Mouse (Mus musculus) kidney, embryonic 14.5 days (tissue): ENCODE measurements around the gene Nat9. TPM values are rescaled to one million over a fixed set of nuclear protein-coding genes. Genes with fewer than 3 reads are reported as not detected.

Experiments used
- ATAC-seq: fragments of 200-750 bp; cut with Nextera tagmentation; 2 replicates; pipeline ENCODE4 v1.8.0; 2017; ENCODE audit warnings: moderate number of reproducible peaks, mild to moderate bottlenecking, moderate TSS enrichment, moderate library complexity; ENCODE audit not compliant: low FRiP score, low TSS enrichment
- H3K27ac ChIP-seq: fragments of 300-500 bp; sonication (generic); 2 replicates; pipeline ENCODE4 v1.5.1; 2014; ENCODE audit warnings: low read depth, mild to moderate bottlenecking, low read length, moderate library complexity, mixed read lengths
- H3K27me3 ChIP-seq: fragments of 300-500 bp; sonication (generic); 2 replicates; pipeline ENCODE4 v1.6.1; 2014; ENCODE audit warnings: mild to moderate bottlenecking, low read length; ENCODE audit not compliant: control insufficient read depth, insufficient read depth
- H3K36me3 ChIP-seq: fragments of 300-500 bp; sonication (generic); 2 replicates; pipeline ENCODE4 v1.6.1; 2014; ENCODE audit warnings: low read length, mixed read lengths; ENCODE audit not compliant: control insufficient read depth, insufficient read depth
- H3K4me1 ChIP-seq: fragments of 300-500 bp; sonication (generic); 2 replicates; pipeline ENCODE4 v1.6.1; 2014; ENCODE audit warnings: low read length, mixed read lengths; ENCODE audit not compliant: control insufficient read depth, insufficient read depth
- H3K4me2 ChIP-seq: fragments of 300-500 bp; sonication (generic); replicated peaks from 2 replicates; pipeline ENCODE4 v1.6.1; 2014; ENCODE audit warnings: low read depth, mild to moderate bottlenecking, low read length
- H3K4me3 ChIP-seq: fragments of 300-500 bp; sonication (generic); 2 replicates; pipeline ENCODE4 v1.5.1; 2014; ENCODE audit warnings: mild to moderate bottlenecking, low read length
- H3K9ac ChIP-seq: fragments of 300-500 bp; sonication (generic); 2 replicates; pipeline ENCODE4 v1.6.1; 2014; ENCODE audit warnings: low read depth, mild to moderate bottlenecking, low read length, moderate library complexity
- H3K9me3 ChIP-seq: fragments of 300-500 bp; sonication (generic); 2 replicates; pipeline ENCODE4 v1.6.1; 2016; ENCODE audit warnings: low read length; ENCODE audit not compliant: control insufficient read depth
- whole genome bisulfite sequencing: fragments of 180-500 bp; shearing (Covaris S2); extraction: QIAGEN DNeasy Blood & Tissue Kit; methylation state at CpG from one replicate; pipeline ENCODE4 v1.1.7; 2014; 5-methylcytosine and 5-hydroxymethylcytosine counted together
- polyA plus RNA-seq: library from polyadenylated mRNA; unstranded; fragments of >200 nt; fragmentation: Nextera tagmentation; extraction: Ambion mirVana; gene quantifications from 2 replicates; pipeline ENCODE4 v1.2.1, GENCODE M21; 2014

Nat9 gene
- polyA plus RNA-seq, 1 experiment from 2014 or later, result 18.2 TPM

GRCm38 (mm10) chr11:115229021-115229930, 41.6 kb upstream of the Nat9 start:
- H3K9ac ChIP-seq, result no peak overlapping the region
- no peak overlapping the region for H3K27ac ChIP-seq
- peaks cover 13% of the 10 kb centered on the region for H3K4me1 ChIP-seq
- H3K36me3 ChIP-seq, result no peaks in the 10 kb centered on the region; the same call in 1 of the 2 replicates
- H3K4me2 ChIP-seq, result no peak overlapping the region
- H3K4me3 ChIP-seq, result no peak overlapping the region
- H3K27me3 ChIP-seq, result peaks cover 15% of the 10 kb centered on the region; the same call in 1 of the 2 replicates
- whole genome bisulfite sequencing, result 49% methylated on average over 15 of the region's 15 CpGs
- H3K9me3 ChIP-seq, result no peaks in the 10 kb centered on the region
- no peak for ATAC-seq

DNA sequence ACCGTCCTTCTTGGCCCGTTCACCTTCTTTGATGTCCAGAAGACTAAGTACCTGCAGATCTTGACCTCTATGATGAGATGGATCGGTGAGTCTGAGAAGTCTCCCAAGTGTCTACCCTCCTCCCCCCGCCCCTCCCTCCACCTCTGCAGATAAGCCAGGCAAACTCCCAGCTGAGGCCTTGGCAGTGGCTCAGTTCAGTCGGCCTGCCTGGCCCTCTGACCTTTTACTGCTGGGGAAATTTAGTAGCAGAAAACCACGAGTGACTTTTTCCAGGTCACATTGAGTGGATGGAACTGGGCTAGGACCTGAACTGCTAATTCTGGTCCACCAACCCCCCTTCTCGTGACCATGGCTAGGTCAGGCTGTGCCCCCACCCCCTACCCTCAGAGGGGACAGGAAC, 40.8 kb upstream of the Nat9 start:
- no peak for ATAC-seq
- Histone ChIP-seq H3K4me1 (peaks cover 11% of the 10 kb centered on the region), H3K4me3 (no peak overlapping the region), H3K36me3 (no peaks in the 10 kb centered on the region; the same call in 1 of the 2 replicates), H3K27me3 (peaks cover 16% of the 10 kb centered on the region; the same call in 1 of the 2 replicates), H3K9me3 (no peaks in the 10 kb centered on the region), H3K27ac (no peak overlapping the region), H3K9ac (no peak overlapping the region), H3K4me2 (no peak overlapping the region)
- 45% methylated on average over 7 of the region's 7 CpGs for WGBS

- peaks cover 12% of the 10 kb centered on the region for H3K4me1 ChIP-seq
- WGBS, result 33% methylated on average over 12 of the region's 12 CpGs
Measured at GRCm38 (mm10) chr11:115227640-115228039, 40.0 kb upstream of the Nat9 start.

DNA sequence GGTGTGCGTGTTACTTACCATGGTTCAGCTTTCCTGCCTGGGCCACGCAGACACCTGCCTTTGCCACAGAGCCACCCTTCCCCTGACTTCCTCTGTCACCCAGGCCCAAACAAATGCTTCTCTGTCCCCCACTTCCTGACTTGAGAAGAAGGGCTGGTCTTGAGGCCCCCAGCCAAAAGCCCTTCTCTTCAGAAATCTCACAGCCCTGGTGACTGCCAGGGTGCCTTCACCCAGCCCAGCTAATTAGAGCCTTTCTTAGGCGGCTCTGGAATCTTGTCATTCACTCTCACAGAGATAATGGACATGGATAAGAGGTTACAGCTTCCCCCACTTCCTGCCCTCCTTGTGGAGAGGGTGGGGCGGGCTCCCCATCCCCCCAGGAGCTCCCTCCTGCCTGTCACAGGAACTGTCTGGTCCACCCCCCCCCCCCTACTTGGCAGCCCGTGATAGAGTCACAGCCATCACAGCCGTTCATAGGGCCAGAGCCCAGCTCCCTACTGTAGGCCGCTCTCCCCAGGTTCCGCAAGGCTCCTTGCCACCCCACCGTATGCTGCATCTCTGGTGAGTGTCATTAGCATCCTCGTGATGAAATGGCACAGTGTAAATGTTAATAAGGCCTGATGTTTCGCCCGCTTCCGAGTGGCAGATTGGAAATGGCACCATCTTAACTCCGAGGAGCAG, 39.3 kb upstream of the Nat9 start:
- Histone ChIP-seq H3K4me3 (no peak overlapping the region), H3K36me3 (no peaks in the 10 kb centered on the region; the same call in 1 of the 2 replicates), H3K9ac (0 out of 2 replicates have a peak overlapping the region, but pooled peaks have one; percentile 12), H3K27me3 (peaks cover 8% of the 10 kb centered on the region), H3K9me3 (no peaks in the 10 kb centered on the region), H3K4me2 (no peak overlapping the region), H3K4me1 (peaks cover 16% of the 10 kb centered on the region), H3K27ac (no peak overlapping the region)
- no peak for ATAC-seq
- 63% methylated on average over 14 of the region's 14 CpGs for WGBS

More at GRCm38 (mm10) chr11:115227640-115228039, 40.0 kb upstream of the Nat9 start:
- Histone ChIP-seq H3K9me3 (no peaks in the 10 kb centered on the region), H3K27me3 (peaks cover 11% of the 10 kb centered on the region), H3K4me3 (no peak overlapping the region), H3K27ac (no peak overlapping the region), H3K4me2 (no peak overlapping the region), H3K9ac (no peak overlapping the region), H3K36me3 (no peaks in the 10 kb centered on the region; the same call in 1 of the 2 replicates)
- ATAC-seq, result no peak

DNA sequence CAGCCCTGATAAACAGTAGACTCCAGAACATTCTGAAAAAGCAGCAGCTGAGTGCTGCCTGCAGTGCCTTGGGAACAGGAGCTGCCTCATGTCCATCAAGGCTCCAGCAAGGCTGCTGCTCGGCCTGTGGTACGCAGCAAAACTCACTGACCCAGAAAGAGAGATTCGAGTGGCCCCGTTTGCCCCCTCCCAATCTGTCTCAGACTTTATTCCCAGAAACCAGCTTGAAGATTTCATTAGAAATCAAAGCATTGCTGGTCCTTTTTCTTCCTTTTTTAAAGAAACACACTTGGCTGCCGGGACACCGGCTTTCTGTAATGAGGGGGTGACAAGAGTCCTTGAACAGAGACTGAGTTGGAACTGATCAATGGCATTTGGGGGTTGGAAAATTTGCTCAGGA, 37.6 kb upstream of the Nat9 start:
- H3K9ac ChIP-seq, result no peak overlapping the region
- H3K9me3 ChIP-seq, result no peaks in the 10 kb centered on the region
- no peak overlapping the region for H3K27ac ChIP-seq
- H3K4me2 ChIP-seq, result no peak overlapping the region
- WGBS, result 51% methylated on average over 6 of the region's 6 CpGs
- peaks cover 7% of the 10 kb centered on the region; the same call in 1 of the 2 replicates for H3K27me3 ChIP-seq
- ATAC-seq, result no peak
- no peak overlapping the region for H3K4me3 ChIP-seq
- H3K4me1 ChIP-seq, result peaks cover 12% of the 10 kb centered on the region
- H3K36me3 ChIP-seq, result no peaks in the 10 kb centered on the region

- no peaks in the 10 kb centered on the region for H3K9me3 ChIP-seq
- 43% methylated on average over 8 of the region's 8 CpGs for WGBS
- no peaks in the 10 kb centered on the region for H3K36me3 ChIP-seq
- peaks cover 7% of the 10 kb centered on the region; the same call in 1 of the 2 replicates for H3K27me3 ChIP-seq
- H3K4me3 ChIP-seq, result no peak overlapping the region
- ATAC-seq, result peak; percentile 24; the same call in 1 of the 2 replicates
- peaks cover 12% of the 10 kb centered on the region for H3K4me1 ChIP-seq
- no peak overlapping the region for H3K4me2 ChIP-seq
- H3K9ac ChIP-seq, result no peak overlapping the region
- H3K27ac ChIP-seq, result no peak overlapping the region
Measured at GRCm38 (mm10) chr11:115224889-115225288, 37.2 kb upstream of the Nat9 start.

- 62% methylated on average over 6 of the region's 6 CpGs for WGBS
- ATAC-seq, result no peak
- H3K4me3 ChIP-seq, result no peak overlapping the region
- H3K9me3 ChIP-seq, result no peaks in the 10 kb centered on the region
- no peaks in the 10 kb centered on the region for H3K36me3 ChIP-seq
- H3K4me1 ChIP-seq, result peaks cover 18% of the 10 kb centered on the region
- H3K4me2 ChIP-seq, result no peak overlapping the region
- no peak overlapping the region for H3K9ac ChIP-seq
- H3K27ac ChIP-seq, result no peak overlapping the region
- peaks cover 9% of the 10 kb centered on the region; the same call in 1 of the 2 replicates for H3K27me3 ChIP-seq
Measured at GRCm38 (mm10) chr11:115223877-115224276, 36.2 kb upstream of the Nat9 start.

- 67% methylated on average over 11 of the region's 11 CpGs for WGBS
- no peak for ATAC-seq
- peaks cover 21% of the 10 kb centered on the region for H3K4me1 ChIP-seq
Measured at GRCm38 (mm10) chr11:115223451-115223850, 35.8 kb upstream of the Nat9 start.

More at GRCm38 (mm10) chr11:115223451-115223850, 35.8 kb upstream of the Nat9 start:
- Histone ChIP-seq H3K36me3 (no peaks in the 10 kb centered on the region), H3K27me3 (peaks cover 9% of the 10 kb centered on the region; the same call in 1 of the 2 replicates), H3K9me3 (no peaks in the 10 kb centered on the region), H3K4me2 (no peak overlapping the region), H3K9ac (no peak overlapping the region), H3K27ac (no peak overlapping the region), H3K4me3 (no peak overlapping the region)
